8 mouse cellular contexts compared by ENCODE assay signal in the genomic region with DNA sequence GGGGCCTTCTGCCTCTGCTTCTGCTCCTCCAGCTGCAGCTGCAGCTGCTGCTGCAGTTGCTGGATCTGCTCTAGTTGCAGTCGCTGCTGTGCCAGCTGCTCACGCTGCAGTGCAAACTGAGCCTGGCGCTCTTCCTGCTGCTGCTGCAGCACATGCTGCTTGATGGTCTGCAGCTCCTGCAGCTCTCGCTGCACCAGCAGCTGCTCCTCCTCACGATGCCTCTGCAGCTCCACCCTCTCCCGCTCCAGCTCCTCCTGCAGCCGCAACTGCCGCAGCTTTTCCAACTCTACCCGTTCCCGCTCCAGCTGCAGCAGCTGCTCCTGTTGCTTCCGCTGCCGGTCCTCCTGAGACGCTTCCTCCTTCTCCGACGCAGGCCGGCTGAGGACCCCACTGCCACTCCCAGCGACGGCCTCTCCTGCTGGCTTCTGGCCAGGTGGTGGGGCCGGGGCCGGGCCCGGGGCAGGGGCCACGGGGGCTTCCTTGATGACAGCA. TPM values are rescaled to one million over a fixed set of nuclear protein-coding genes. Genes with fewer than 3 reads are reported as not detected.
DNase-seq lines count a peak whose midpoint lies in the region; ATAC-seq lines count a peak whose summit lies in the region.

No protein-coding gene starts in this region.

- H3K9me3 ChIP-seq in embryonic facial prominence, embryonic 14.5 days (ENCODE audit: control insufficient read depth, low read length) = 0 out of 2 replicates have a peak, but pooled peaks cover 4% of the 10 kb centered on the region
- no peaks in the 10 kb centered on the region for H3K9me3 ChIP-seq in limb, embryonic 10.5 days (replicated peaks)

- peaks cover 12% of the 10 kb centered on the region for H3K4me1 ChIP-seq in embryonic facial prominence, embryonic 14.5 days (ENCODE audit: control insufficient read depth, insufficient read depth, low read length)
- peaks cover 30% of the 10 kb centered on the region for H3K4me1 ChIP-seq in limb, embryonic 10.5 days

- DNase-seq in kidney, postnatal 4 days = peak; percentile 52 to 58
- DNase-seq in kidney, postnatal 36 days = no peak
- peak; percentile 79 for DNase-seq in embryonic facial prominence, embryonic 14.5 days (ENCODE audit: low spot score)
- DNase-seq in limb, embryonic 10.5 days (ENCODE audit: low spot score) = peak; percentile 69
- DNase-seq in naive thymus-derived CD4-positive, alpha-beta T cell, adult 2 months (ENCODE audit: low read depth) = peak; percentile 46
- no peak for DNase-seq in adrenal gland, postnatal 10 days
- DNase-seq in gastrocnemius, postnatal 14 days = no peak
- DNase-seq in urinary bladder, adult 18-20 months (ENCODE audit: low spot score in 2 of 2) = no peak

- H3K27me3 ChIP-seq in embryonic facial prominence, embryonic 14.5 days (replicated peaks; ENCODE audit: control insufficient read depth, insufficient read depth, low read length) = no peaks in the 10 kb centered on the region; the same call in 1 of the 2 replicates
- H3K27me3 ChIP-seq in limb, embryonic 10.5 days (ENCODE audit: low read depth, poor library complexity, severe bottlenecking) = peaks cover 79% of the 10 kb centered on the region

- peak overlapping the region; percentile 31 for H3K4me3 ChIP-seq in embryonic facial prominence, embryonic 14.5 days (ENCODE audit: low read depth, low read length)
- H3K4me3 ChIP-seq in limb, embryonic 10.5 days = peak overlapping the region; percentile 51

- H3K4me2 ChIP-seq in embryonic facial prominence, embryonic 14.5 days (ENCODE audit: low read depth, low read length) = peak overlapping the region; percentile 57

- intact Hi-C loops in gastrocnemius, postnatal 14 days (cut with DNase I; ENCODE audit: low total_unique reads) = no loop called here

- no peak overlapping the region for H3K27ac ChIP-seq in embryonic facial prominence, embryonic 14.5 days (replicated peaks; ENCODE audit: low read depth, low read length)
- H3K27ac ChIP-seq in limb, embryonic 10.5 days = peak overlapping the region; percentile 65

- H3K36me3 ChIP-seq in embryonic facial prominence, embryonic 14.5 days (ENCODE audit: control insufficient read depth, insufficient read depth, low read length) = no peaks in the 10 kb centered on the region
- no peaks in the 10 kb centered on the region for H3K36me3 ChIP-seq in limb, embryonic 10.5 days

- 13% methylated on average over 17 of the region's 22 CpGs for WGBS in embryonic facial prominence, embryonic 14.5 days
- 13% methylated on average over 22 of the region's 22 CpGs for WGBS in limb, embryonic 10.5 days

- ATAC-seq in embryonic facial prominence, embryonic 14.5 days (ENCODE audit: low read depth) = peak; percentile 10; the same call in 1 of the 2 replicates

- H3K9ac ChIP-seq in embryonic facial prominence, embryonic 14.5 days (ENCODE audit: low read depth, low read length) = peak overlapping the region; percentile 47

RNA-seq across cellular contexts. Expression of a gene that starts 16.7 kb away (rescaled TPM):
- polyA plus RNA-seq in embryonic facial prominence, embryonic 14.5 days (2014; fragmentation: Nextera tagmentation; extraction: Ambion mirVana) = 39.9 and 48.6 TPM in 2 replicates
- polyA plus RNA-seq in limb, embryonic 10.5 days (2016; fragmentation: Nextera tagmentation; extraction: Ambion mirVana) = 70.8 and 76.2 TPM in 2 replicates
- total RNA-seq in adrenal gland, postnatal 10 days (2021) = 10 to 100 TPM; 72.2 to 81.8 TPM
- 10 to 100 TPM; 37.9 to 38.3 TPM for total RNA-seq in gastrocnemius, postnatal 14 days (2021)

RNA-seq across cellular contexts. Expression of a gene that starts 28.0 kb away (rescaled TPM):
- polyA plus RNA-seq in embryonic facial prominence, embryonic 14.5 days (2014; fragmentation: Nextera tagmentation; extraction: Ambion mirVana) = 22.9 and 30.2 TPM in 2 replicates
- polyA plus RNA-seq in limb, embryonic 10.5 days (2016; fragmentation: Nextera tagmentation; extraction: Ambion mirVana) = 31.8 and 37.5 TPM in 2 replicates
- total RNA-seq in adrenal gland, postnatal 10 days (2021) = 10 to 100 TPM; 54.3 to 71.9 TPM
- 100 to 1,000 TPM; 154 to 161 TPM for total RNA-seq in gastrocnemius, postnatal 14 days (2021)

RNA-seq across cellular contexts. Expression of a gene that starts 30.9 kb away (rescaled TPM):
- 0.89 and 1.5 TPM in 2 replicates for polyA plus RNA-seq in embryonic facial prominence, embryonic 14.5 days (2014; fragmentation: Nextera tagmentation; extraction: Ambion mirVana)
- 0.54 and 0.74 TPM in 2 replicates for polyA plus RNA-seq in limb, embryonic 10.5 days (2016; fragmentation: Nextera tagmentation; extraction: Ambion mirVana)
- total RNA-seq in adrenal gland, postnatal 10 days (2021) = 10 to 100 TPM; 12.8 to 28.1 TPM
- not detected for total RNA-seq in gastrocnemius, postnatal 14 days (2021)

RNA-seq across cellular contexts. Expression of a gene that starts 58.2 kb away (rescaled TPM):
- 4.1 and 4.6 TPM in 2 replicates for polyA plus RNA-seq in embryonic facial prominence, embryonic 14.5 days (2014; fragmentation: Nextera tagmentation; extraction: Ambion mirVana)
- polyA plus RNA-seq in limb, embryonic 10.5 days (2016; fragmentation: Nextera tagmentation; extraction: Ambion mirVana) = 1.9 and 3.5 TPM in 2 replicates
- total RNA-seq in adrenal gland, postnatal 10 days (2021) = 1 to 10 TPM; 2.7 to 3.4 TPM
- 1 to 10 TPM; 1.0 to 2.4 TPM for total RNA-seq in gastrocnemius, postnatal 14 days (2021)

Comparison
In these comparisons a context has a peak if more than half of its experiments do, and no peak if none do; other contexts are left out.
1. DNase-seq: peak in kidney, postnatal 4 days (2 of 2), embryonic facial prominence, embryonic 14.5 days (single experiment), limb, embryonic 10.5 days (single experiment) and naive thymus-derived CD4-positive, alpha-beta T cell, adult 2 months (single experiment); none in kidney, postnatal 36 days (0 of 2), adrenal gland, postnatal 10 days (single experiment), gastrocnemius, postnatal 14 days (single experiment) and urinary bladder, adult 18-20 months (0 of 2).
2. RNA of a gene that starts 30.9 kb away (total RNA-seq): 12.8 to 28.1 TPM in adrenal gland, postnatal 10 days; not detected in gastrocnemius, postnatal 14 days; every median in the first group is over 10 times any median in the second.